Mouse (Mus musculus) R1 (cell line): Measurements from ENCODE around the gene Asic5.
A peak's percentile ranks its signal among the peaks of the same experiment; 100 is the strongest.

Experiments
- DNase-seq: peaks from one replicate; pipeline ENCODE4 v3.0.0-alpha.2; 2018; ENCODE audit warnings: low read depth, low spot score

Gene Asic5

GRCm38 (mm10) chr3:82007002-82007401, 24.9 kb downstream of the Asic5 start:
- DNase-seq, result no peak

GRCm38 (mm10) chr3:82014148-82014703, 32.1 kb downstream of the Asic5 start:
- no peak for DNase-seq

GRCm38 (mm10) chr3:82022421-82022920, 40.4 kb downstream of the Asic5 start:
- no peak for DNase-seq

GRCm38 (mm10) chr3:82023065-82023464, 41.0 kb downstream of the Asic5 start:
- DNase-seq, result no peak

- no peak for DNase-seq
Measured at GRCm38 (mm10) chr3:82027286-82027685, 45.2 kb downstream of the Asic5 start.

GRCm38 (mm10) chr3:82029229-82029628, 47.1 kb downstream of the Asic5 start:
- DNase-seq, result peak; percentile 54

- no peak for DNase-seq
Measured at GRCm38 (mm10) chr3:82030008-82030748, 48.1 kb downstream of the Asic5 start.

GRCm38 (mm10) chr3:82036262-82037044, 54.4 kb downstream of the Asic5 start:
- no peak for DNase-seq

- DNase-seq, result no peak
Measured at GRCm38 (mm10) chr3:82043676-82044075, 61.6 kb downstream of the Asic5 start.

GRCm38 (mm10) chr3:82044902-82045301, 62.8 kb downstream of the Asic5 start:
- no peak for DNase-seq

GRCm38 (mm10) chr3:82046087-82046486, 64.0 kb downstream of the Asic5 start:
- no peak for DNase-seq

- peak; percentile 33 for DNase-seq
Measured at GRCm38 (mm10) chr3:82047100-82047753, 65.1 kb downstream of the Asic5 start.

- DNase-seq, result no peak
Measured at GRCm38 (mm10) chr3:82048078-82048477, 66.0 kb downstream of the Asic5 start.

- no peak for DNase-seq
Measured at GRCm38 (mm10) chr3:82048681-82049080, 66.6 kb downstream of the Asic5 start.

- no peak for DNase-seq
Measured at GRCm38 (mm10) chr3:82051468-82051867, 69.4 kb downstream of the Asic5 start.

GRCm38 (mm10) chr3:82052029-82052428, 69.9 kb downstream of the Asic5 start:
- no peak for DNase-seq

- no peak for DNase-seq
Measured at GRCm38 (mm10) chr3:82054283-82054974, 72.3 kb downstream of the Asic5 start.

- DNase-seq, result no peak
Measured at GRCm38 (mm10) chr3:82057201-82057600, 75.1 kb downstream of the Asic5 start.

- no peak for DNase-seq
Measured at GRCm38 (mm10) chr3:82061402-82062180, 79.5 kb downstream of the Asic5 start.

GRCm38 (mm10) chr3:82067830-82068229, 85.7 kb downstream of the Asic5 start:
- DNase-seq, result no peak
